Mouse (Mus musculus) gastrocnemius, adult 18-20 months (tissue): ENCODE measurements at regions not wholly inside any gene's neighbourhood (a gene's known extent, or its start where the extent isn't known, plus 50 kb on each side); places are given as distances from the start of the nearest gene placed in this dataset.
"Not testable (repeated sequence)": the region's sequence is repeated elsewhere in the genome, so short reads cannot be mapped to it uniquely, and the experiment has no call there.

Source experiments
- DNase-seq: peaks from one replicate; pipeline ENCODE4 v3.0.0; 2021; ENCODE audit warnings: low spot score

DNA sequence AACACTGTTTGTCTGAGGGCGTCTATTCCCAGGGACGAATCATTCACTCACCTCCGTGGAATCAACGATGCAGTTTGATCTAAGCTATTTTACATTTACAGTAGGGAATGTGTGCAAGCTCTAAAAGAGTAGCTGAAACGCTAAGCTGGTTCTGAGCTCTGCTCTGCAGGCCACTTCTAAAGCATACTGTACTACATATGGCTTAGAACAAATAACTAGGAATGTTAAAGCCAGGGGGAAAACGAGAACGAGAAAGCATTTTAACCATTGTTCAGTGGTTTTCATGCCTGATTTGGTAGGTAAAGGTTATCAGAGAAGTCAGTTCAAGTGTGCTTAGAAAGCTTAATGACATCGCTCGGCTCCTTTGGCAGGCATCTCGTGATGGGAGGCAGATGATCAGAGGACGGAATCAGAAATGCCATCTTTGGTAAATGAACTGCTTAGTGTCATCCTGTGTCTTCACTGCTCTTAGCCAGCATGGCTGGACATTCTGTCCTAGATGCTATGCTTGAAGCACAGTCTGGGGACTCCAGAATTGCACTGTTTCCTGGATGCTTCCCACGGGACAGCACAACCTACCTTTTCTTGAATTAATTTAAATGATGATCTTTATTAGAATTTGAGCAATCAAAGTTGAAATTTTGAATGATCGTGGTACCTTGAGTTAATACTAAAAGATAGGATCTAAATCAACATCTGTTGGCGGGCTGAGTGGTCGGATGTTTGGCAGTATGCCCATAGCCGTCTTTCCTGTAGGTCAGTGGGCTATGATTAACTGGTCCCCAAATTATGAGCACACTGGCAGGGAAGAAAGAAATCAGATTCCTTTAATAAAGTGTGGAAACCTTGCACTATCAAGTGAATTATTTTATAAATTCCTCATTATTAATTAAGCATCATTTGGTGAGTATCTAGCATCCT lies 495.2 kb downstream of the Hace1 start:
- DNase-seq, result no peak

DNA sequence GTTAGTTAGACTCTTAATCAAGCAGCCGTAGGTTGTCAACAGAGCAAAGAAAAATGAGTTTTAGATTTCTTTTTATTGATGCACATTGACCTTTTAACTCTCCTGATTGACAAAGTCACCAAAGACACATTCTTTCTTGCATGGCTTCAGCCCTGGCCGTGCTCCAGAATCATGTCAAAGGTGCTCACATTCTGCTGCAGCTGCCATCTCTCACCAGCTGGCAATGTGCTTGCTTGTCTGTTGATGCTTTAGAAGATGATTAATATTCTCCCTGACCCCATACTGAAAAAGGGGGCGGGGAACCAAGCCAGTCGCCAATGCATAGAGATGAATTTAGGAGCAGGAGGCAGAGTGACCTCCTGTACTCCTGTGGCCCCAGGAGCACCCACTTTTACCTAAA lies 510.1 kb downstream of the Hace1 start:
- DNase-seq, result no peak

DNA sequence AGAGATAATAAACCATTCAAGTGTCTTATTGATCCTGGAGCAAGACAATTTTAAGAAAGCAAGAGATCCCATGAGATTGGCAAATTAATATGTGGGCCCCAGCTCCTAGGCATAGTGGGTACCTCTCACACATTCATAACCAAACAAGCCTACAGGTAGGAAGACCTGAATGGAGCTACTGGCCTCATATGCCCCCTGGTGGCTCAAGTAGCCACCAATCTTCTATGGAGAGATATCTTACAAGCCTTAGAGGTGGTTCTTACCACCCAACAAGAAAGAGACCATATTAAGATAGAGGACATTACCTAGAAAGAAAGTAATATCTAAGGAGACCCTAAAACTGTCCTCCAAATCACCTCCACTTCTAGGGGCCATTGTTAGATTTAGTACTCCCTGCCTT lies 523.2 kb downstream of the Hace1 start:
- DNase-seq, result no peak

DNA sequence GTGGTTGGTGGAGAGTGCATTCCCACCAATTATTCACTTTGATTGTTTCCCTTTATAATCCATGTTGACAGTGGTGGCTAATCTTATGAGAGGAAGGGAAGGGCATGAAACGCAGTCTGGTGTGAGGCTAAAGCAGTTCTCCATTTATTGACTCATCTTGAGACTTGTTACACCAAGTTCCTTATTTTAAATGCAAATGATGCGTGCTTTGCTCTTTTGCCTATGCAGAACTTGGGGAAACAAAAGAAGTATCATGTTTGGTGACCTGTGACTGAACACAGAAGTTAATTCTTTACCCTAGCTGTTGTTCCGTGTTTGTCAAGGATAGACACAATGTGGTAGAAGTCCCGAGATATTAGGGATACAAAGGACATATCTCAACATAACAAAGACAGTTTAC lies 531.2 kb downstream of the Hace1 start:
- DNase-seq, result no peak

DNA sequence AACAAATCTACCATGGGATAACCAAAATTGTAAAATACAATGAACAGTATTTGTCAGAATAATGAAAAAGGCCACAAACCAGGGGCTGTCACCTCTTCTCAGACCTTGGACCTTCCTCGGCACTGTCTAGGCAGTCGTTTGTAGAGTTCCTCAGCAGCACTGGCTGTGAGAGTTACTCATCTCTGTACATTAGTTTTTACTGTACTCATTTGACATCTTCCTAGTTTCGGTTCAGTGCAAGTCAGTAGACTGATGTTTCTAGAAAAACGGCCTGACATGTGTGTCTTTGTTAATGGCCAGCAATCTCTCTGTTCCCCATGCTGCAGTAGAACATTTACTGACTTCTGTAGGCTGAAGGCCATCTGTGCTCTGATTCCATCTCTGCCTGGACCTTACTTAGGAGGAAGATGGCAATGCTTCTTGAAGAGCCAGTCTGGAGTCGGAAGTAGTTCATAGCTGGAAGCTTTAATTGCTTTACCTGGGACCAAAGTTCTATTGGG lies 537.1 kb downstream of the Hace1 start:
- DNase-seq, result no peak

DNA sequence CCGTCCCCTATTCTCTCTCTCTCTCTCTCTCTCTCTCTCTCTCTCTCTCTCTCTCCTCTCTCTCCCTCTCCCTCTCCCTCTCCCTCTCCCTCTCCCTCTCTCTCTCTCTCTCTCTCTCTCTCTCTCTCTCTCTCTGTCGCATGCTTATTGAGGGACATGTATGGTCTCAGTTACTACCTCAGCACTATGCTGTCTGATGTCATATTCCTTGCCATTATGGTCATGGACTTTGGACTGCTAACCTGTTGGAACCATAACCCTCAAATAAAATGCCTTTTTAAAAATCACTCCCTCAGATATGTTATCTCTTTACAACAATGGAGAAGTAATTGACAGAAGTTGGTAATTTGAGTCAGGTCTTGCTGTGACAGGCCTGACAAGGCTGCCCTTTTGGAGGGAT lies 544.8 kb downstream of the Hace1 start:
- DNase-seq, result not testable (repeated sequence)

DNA sequence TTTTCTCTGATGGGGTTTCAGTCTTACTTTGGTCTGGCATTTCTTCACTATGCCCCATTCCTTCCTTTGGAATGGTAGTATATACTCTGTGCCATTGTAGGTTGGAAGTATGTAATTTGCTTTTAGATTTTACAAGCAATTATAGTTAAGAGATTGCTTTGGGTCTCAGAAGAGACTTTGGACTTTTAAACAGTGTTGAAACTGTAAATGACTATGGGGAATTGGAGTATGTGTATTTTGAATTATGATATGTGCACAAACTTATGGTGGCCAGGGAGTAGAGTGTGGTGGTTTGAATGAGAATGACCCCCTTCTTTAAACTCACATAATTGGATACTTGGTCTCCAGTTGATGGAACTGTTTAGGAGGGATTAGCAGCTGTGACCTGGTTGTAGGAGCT lies 546.2 kb downstream of the Hace1 start:
- DNase-seq, result no peak

DNA sequence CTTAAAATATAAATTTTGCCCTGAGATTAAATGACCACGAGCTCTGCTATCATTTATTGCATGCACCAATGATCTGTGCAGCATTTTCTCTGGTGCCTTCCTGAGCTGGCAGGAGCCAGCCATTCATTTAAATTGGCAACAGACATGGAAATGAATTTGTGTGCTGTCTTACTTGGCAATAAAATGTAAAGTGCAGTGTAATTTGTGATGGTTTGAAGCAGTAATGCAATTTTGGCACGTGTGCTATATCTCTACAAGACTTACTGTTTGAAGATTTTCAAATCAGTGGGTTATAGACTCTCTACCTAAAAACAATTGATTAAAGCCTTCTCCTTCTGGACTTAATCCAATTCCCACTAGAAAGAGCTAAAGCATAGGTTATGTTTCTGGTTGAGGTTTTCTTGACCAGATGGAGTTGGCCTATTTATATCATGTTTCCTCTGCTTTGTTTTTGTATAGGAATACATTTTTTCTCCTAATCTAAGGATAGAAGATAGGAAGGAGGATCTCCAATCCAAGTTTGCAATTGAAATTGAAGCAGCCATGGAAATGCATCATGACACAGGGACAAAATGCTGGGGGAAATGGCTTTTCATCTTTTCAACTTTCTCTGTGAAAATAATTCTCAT lies 557.6 kb downstream of the Hace1 start:
- DNase-seq, result no peak

DNA sequence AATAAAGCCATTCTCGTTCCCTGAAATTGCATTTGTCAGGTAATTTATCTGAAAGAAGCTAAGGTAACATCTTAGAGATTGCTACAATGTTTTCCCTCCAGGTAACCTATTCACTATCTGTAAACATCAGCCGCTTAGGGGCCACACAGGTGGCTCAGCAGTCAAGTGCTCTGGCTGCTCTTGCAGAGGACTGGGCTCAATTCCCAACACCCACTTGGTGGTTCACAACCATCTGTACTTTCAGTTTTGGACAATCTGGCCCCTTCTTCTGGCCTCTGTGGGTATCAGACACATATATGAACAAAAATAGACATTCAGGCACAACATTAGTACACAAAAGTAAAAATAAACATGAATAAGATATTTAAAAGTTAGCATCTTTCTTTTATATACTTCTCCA lies 596.4 kb downstream of the Hace1 start:
- no peak for DNase-seq

DNA sequence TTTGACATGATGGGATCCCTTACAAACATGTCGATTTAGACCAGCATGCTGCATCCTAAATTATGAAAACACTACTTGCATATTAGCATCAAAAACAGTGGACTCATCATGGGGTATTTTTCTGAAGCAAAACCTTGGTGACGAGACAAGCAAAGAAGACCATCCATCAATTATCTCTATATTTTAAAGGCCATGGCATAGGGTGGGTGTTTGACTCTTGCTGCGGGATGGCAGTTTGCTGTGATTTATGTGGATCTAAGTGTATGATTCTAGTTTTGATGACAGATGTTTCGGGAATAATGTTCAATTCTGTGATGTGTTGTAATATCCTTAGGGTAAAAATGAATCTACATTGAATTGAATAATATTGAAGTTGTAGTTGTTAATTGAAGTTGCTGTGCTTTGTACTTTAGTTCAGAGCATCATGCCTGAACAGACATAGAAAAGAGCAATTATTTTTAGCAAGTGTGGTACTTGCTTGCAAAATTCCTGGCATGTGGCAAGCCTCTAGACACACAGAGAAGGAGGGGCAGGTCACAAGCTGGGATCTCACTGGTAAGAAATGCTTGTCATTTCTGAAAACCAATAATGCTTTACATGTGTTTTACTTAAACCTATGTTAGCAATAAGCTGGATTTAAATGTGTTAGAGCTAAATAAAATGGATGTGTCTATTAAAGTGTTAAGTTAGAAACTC lies 608.3 kb downstream of the Hace1 start:
- DNase-seq, result no peak

DNA sequence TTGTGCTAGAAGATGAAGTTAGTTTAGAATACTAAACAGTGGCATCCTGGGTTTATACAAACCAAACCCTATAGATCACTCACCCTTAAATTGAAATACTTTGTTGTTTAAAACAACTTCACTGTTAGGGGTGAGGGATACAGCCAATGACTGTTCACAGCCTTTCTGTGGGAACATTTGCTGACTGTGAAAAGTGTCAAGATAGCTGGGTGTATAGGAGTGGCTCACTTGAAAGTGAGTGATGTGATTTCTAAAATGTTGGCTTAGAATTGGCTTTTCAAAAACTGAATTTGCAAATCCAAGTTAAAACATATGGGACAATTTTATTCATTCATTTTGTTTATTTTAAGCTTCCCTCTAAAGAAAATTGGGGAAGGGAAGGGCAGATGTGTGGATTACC lies 616.5 kb downstream of the Hace1 start:
- no peak for DNase-seq

DNA sequence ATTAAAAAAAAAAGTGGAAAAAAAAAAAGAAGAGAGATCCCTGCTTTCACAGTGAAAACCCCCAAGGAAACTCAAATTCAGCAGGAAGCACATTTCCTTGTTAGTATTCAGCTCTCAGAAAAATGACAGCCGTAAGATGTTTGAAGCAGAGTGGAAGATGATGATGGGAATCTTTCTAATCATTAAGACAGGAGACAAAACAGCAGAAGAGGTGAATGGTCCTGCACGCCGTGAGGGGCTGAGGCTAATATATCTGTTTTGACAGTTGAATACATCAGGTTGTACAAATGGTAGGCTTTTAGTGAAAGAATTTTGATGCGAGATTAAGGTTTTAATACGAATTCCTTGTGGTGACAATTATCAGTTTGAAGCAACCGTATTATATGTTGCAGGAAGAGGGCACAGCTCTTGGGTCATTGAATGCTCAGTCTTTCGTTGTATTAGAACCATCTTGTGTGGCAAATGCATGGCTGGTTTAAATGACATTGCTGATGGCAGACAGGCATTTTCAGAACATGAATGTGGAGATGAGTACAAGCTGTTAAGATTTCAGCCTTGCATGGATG lies 649.3 kb downstream of the Hace1 start:
- DNase-seq, result no peak

DNA sequence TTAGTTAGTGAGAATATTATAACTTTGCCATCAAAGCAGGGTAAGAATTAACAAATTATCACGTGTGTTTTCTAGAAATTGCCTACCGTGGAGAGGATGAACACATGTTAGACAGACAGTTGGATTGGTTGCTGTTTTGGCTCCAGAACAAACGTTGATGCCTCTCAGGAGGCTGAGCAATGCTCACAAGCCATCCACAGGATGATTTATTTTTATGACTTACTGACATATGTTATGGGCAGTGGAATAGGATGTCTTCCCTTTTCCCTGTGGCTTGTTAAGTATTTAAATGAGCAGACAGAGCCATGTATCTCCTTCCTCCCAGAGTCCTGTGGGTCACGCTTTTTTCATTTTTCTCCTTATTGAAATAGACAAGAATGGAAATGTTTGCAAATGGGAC lies 652.0 kb downstream of the Hace1 start:
- DNase-seq, result no peak

DNA sequence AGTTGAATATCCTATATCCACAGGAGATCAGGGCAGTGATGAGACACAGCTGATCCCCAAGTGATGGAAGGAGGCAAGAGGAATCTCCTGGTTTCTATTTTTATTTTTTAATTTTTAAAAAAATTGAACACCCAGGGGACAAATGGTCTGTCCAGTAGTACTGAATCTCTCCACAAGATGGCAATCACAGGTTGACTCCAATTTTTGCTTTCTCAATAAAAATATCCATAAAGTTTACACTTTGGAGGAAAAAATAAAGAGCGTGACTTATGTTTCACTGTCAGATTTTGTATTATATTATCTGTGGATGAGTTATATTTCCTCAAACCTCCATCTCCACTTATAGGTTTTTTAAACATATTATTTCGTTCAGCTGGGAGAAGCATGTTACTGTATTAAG lies 658.0 kb downstream of the Hace1 start:
- no peak for DNase-seq

DNA sequence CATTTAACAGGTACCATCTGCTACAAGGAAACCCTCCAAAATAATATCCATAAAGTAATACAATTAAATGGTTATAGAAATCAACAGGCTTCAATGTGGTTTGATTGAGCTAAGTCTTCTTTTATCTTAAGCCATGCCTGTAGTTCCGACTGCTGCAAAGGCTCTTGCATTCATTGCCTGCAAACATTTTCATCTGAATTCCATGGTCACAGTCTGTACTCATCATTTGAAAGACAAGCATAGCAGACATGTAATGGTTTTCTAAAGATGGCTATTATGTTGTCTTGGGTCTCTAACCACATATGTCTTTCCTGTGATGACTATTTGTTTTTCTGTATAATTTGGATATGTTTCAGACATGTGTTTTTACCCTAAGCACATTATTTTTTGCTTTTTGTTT lies 677.9 kb downstream of the Hace1 start:
- no peak for DNase-seq

DNA sequence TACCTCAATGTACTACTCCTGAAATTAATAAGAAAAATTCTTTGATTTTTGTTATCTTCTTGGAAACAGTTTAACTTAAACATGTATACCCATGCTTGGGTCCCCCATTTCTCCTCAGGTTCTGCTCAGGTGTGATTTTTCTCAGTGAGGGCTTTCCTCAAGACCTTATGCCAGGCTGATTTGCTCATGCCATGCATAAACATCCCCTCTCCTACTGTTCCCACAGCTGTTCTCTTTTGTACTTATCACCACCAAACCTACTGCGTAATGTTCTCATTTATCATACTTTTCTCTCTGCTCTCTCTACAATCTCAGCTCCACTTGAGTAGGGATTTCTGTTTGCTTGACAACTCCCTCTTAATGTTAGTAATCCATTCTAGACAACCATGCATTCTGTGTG lies 692.1 kb downstream of the Hace1 start:
- DNase-seq, result no peak

DNA sequence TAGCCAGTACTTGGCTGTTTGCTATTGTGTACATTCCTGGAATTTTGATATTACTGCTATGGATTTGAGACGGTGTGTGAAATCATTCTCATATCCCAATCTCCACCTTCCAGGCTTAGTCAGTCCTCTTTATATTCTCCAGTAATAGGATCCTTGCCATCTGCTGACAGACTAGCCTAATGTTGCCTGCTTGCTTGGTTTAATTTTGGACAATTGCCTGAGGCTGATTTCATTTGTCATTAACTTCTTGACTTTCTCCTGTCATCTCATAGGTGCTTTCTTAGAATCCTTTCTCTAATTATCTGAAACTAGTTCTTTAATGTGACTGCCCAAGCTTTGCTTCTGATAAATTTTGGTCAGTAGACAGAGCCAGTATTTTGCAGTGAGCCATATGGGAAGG lies 696.2 kb downstream of the Hace1 start:
- no peak for DNase-seq

DNA sequence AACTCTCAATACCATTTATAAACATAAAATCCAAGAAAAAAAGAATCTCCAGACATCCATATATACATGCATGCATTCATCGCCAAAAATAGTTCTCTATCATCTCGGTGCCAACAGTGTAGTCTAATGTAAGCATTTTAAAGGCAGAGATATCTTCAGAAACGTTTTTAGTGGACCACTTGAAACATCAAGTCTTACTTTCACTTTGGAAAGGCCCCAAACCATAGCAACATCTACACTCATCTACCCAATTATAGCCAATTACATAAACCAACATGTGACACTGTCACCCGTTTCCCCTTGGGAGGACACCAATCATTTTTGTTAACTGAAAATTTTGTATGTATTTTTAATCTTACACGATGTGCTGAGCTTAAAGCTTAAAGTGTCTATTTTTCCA lies 716.7 kb downstream of the Hace1 start:
- DNase-seq, result no peak

DNA sequence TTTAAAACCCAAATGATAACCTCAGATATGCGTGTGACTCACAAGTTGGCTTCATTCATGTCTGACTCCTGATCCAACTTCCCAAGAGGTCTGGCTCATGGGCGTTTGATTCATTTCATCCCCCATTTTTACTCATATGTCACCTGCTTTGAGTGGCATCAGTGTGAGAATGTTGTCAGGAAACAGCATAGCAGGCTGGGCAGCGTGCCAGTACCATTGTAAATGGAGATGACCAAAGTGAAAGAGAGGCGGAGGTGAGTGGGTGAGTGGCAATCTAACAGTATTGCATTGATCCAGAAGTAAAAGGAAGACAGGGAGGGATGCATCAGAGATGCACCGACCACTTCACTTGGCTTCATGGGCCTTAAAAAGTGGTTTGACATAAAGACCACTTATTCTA lies 720.7 kb downstream of the Hace1 start:
- no peak for DNase-seq

DNA sequence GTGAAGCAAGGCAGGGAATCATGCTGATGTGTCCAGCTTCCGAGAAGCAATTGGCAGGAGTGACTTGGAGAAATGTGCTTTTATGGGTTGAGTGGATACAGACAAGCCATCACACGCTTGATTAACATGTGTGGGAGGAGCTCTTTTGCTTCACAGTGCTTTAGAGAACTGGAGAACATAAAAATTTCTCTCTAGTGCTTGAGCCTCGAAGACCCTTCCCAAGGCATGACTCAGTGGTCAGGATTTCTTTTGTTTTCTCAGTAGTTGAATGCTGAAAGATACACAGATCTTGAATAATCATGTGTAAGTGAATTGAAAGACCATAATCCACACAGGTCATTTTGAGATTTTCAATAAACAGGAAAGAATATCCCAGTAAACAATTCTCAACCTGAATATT lies 721.9 kb downstream of the Hace1 start:
- no peak for DNase-seq

DNA sequence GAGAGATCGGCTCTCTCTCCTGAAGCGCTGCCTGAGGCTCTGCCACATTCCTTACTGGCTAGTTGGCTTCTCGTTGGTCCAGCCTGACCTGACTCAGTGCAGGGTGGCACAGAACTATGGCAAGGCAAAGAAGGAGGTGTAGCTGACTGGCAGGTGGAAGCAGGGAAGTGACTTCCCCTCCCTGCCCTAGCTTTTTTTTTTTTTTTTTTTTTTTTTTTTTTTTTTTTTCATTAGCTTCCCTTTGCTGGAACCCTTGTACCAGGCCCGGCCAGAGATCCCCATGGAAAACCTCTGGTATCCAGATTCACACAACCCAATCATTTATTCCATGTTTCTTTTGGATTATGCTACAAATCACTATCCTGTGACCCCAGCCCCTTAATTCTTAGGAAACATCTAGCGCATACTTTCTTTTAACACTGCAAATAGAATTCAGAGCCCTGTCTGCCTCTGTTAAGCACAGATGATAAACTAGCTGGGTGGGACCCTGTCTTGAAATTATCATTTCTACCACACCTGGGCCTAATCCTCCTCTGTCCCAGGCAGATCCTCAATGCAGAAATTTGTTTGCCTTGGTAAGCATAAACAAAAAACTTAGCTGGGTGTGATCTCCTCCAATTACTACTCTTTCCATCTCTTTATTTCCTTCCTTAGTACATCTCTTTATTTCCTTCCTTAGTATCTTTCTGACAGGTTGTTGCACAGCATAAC lies 742.9 kb downstream of the Hace1 start:
- no peak for DNase-seq
